Mouse (Mus musculus): Measurements from ENCODE around the gene Kel. TPM values are rescaled to one million over a fixed set of nuclear protein-coding genes. Genes with fewer than 3 reads are reported as not detected.

The Kel gene
- polyA plus RNA-seq, 2 experiments from 2014 or later = 0.57 TPM; not detected in 1

GRCm38 (mm10) chr6:41643227-41643626, 60.9 kb downstream of the Kel start:
- no peak for ATAC-seq

- no peak for ATAC-seq
Observed at GRCm38 (mm10) chr6:41642765-41643164, 61.4 kb downstream of the Kel start.

GRCm38 (mm10) chr6:41641173-41641866, 62.8 kb downstream of the Kel start:
- no peak for ATAC-seq

GRCm38 (mm10) chr6:41640449-41640848, 63.7 kb downstream of the Kel start:
- ATAC-seq = no peak

- ATAC-seq = no peak
Observed at GRCm38 (mm10) chr6:41637927-41638506, 66.1 kb downstream of the Kel start.

- ATAC-seq = no peak
Observed at GRCm38 (mm10) chr6:41637393-41637792, 66.7 kb downstream of the Kel start.

Other genes starting within 250 kb of the Kel start
- gene Prss1, start 245.4 kb downstream of the Kel start, polyA plus RNA-seq (2017; shearing (Covaris generic)) = not detected
- 1 to 10 TPM; 1.9 to 3.1 TPM for gene Prss2, start 182.6 kb downstream of the Kel start, polyA plus RNA-seq (2017; shearing (Covaris generic))
- gene Ephb6, start 98.9 kb downstream of the Kel start, polyA plus RNA-seq (2017; shearing (Covaris generic)) = 10 to 100 TPM in 1 of 2 experiments, 1 to 10 TPM in 1; 7.8 to 10.6 TPM
- under 1 TPM; 0.20 to 0.24 TPM for gene Trpv6, start 67.9 kb downstream of the Kel start, polyA plus RNA-seq (2017; shearing (Covaris generic))
- under 1 TPM in 1 of 2 experiments, not detected in 1; 0.12 TPM for gene Trpv5, start 23.6 kb downstream of the Kel start, polyA plus RNA-seq (2017; shearing (Covaris generic))
- not detected for gene Llcfc1, start 19.9 kb downstream of the Kel start, polyA plus RNA-seq (2017; shearing (Covaris generic))
- under 1 TPM in 1 of 2 experiments, not detected in 1; 0.12 TPM for gene Olfr459, start 70.8 kb upstream of the Kel start, polyA plus RNA-seq (2017; shearing (Covaris generic))
- gene Pip, start 143.2 kb upstream of the Kel start, polyA plus RNA-seq (2017; shearing (Covaris generic)) = not detected
- gene Sval2, start 148.7 kb upstream of the Kel start, polyA plus RNA-seq (2017; shearing (Covaris generic)) = not detected
- not detected for gene Sval1, start 247.3 kb upstream of the Kel start, polyA plus RNA-seq (2017; shearing (Covaris generic))